In genomic region chr19:47356188-47356857, GRCm38 (mm10) we compare ENCODE assay signal across 8 mouse cellular contexts.
DNase-seq lines count a peak whose midpoint lies in the region; ATAC-seq and TF ChIP-seq lines count a peak whose summit lies in the region.

No protein-coding gene starts in this region.

- no peaks in the 10 kb centered on the region for H3K9me3 ChIP-seq in hindbrain, embryonic 14.5 days (ENCODE audit: control insufficient read depth, low read length)

- no peak overlapping the region for H3K27ac ChIP-seq in hindbrain, embryonic 14.5 days

- H3K4me3 ChIP-seq in hindbrain, embryonic 14.5 days (replicated peaks; ENCODE audit: low read length), result no peak overlapping the region

- peaks cover 7% of the 10 kb centered on the region; the same call in 1 of the 2 replicates for H3K4me1 ChIP-seq in hindbrain, embryonic 14.5 days (replicated peaks; ENCODE audit: control insufficient read depth, insufficient read depth, low read length)

- no peak overlapping the region for H3K9ac ChIP-seq in hindbrain, embryonic 14.5 days

- H3K36me3 ChIP-seq in hindbrain, embryonic 14.5 days (replicated peaks; ENCODE audit: control insufficient read depth, insufficient read depth), result no peaks in the 10 kb centered on the region

- POLR2A ChIA-PET in Patski (lab: Charles Lee), result interaction anchor here (0.6 to 0.7 kb wide), 2 partner anchors 9 to 281 kb away, joined by 3 to 5 read pairs; no protein-coding TSS in a partner anchor

- no peaks in the 10 kb centered on the region for H3K27me3 ChIP-seq in Patski
- H3K27me3 ChIP-seq in hindbrain, embryonic 14.5 days (ENCODE audit: control insufficient read depth, insufficient read depth, low read length), result no peaks in the 10 kb centered on the region

- CTCF ChIA-PET in Patski (lab: Charles Lee), result interaction anchor here (0.7 to 3.8 kb wide), 36 partner anchors 9 to 376 kb away, joined by 3 to 57 read pairs (median 4); partner anchors contain the start of gene Sh3pxd2a

- peak; percentile 54 for ATAC-seq in Patski
- peak; percentile 86 for ATAC-seq in frontal cortex, adult (ENCODE audit: low TSS enrichment)
- ATAC-seq in hindbrain, embryonic 14.5 days (ENCODE audit: low FRiP score), result 0 out of 2 replicates have a peak, but pooled peaks have one; percentile 28

- no peak overlapping the region for H3K4me2 ChIP-seq in hindbrain, embryonic 14.5 days (replicated peaks)

- peak; percentile 93 for TF ChIP-seq CTCF in Patski (IDR thresholded peaks at IDR 0.05)

- in situ Hi-C loops in Patski (cut with MboI; ENCODE audit: low pct_unique_long_range_greater_than_20kb), result loop anchor here (5.0 to 25.0 kb wide), 3 partner anchors 146 to 468 kb away; no protein-coding TSS in a partner anchor

- WGBS in hindbrain, embryonic 14.5 days, result 18% methylated on average over 5 of the region's 6 CpGs

- no peak for DNase-seq in Patski (ENCODE audit: low read depth, low spot score)
- peak; percentile 80 to 85 for DNase-seq in cerebellum, adult 18-20 months
- DNase-seq in hindbrain, embryonic 14.5 days (ENCODE audit: low spot score), result peak; percentile 88
- DNase-seq in layer of hippocampus, postnatal 14 days (ENCODE audit: low spot score in 2 of 2), result peak; percentile 85 to 89
- DNase-seq in lung, postnatal 14 days, result peak; percentile 89
- DNase-seq in retina, postnatal 7 days (ENCODE audit: low read depth, low spot score), result peak; percentile 72
- DNase-seq in urinary bladder, postnatal 25 days (ENCODE audit: low spot score), result peak; percentile 78

Comparison
In these comparisons a context has a peak if more than half of its experiments do, and no peak if none do; other contexts are left out.
1. ATAC-seq: peak in every context shown above with its lines; median percentile 86 in frontal cortex, adult; 54 in Patski; 28 in hindbrain, embryonic 14.5 days.